Mouse (Mus musculus) forebrain, embryonic 12.5 days (tissue): ENCODE results near the gene Gm21188. TPM values are rescaled to one million over a fixed set of nuclear protein-coding genes. Genes with fewer than 3 reads are reported as not detected.
"Not testable (repeated sequence)": the region's sequence is repeated elsewhere in the genome, so short reads cannot be mapped to it uniquely, and the experiment has no call there.

Experiments used
- ATAC-seq: fragments of 200-750 bp; cut with Nextera tagmentation; 2 replicates; pipeline ENCODE4 v1.8.0; 2017; ENCODE audit warnings: moderate TSS enrichment; ENCODE audit not compliant: low FRiP score
- H3K27ac ChIP-seq: fragments of 300-500 bp; sonication (generic); 2 replicates; pipeline ENCODE4 v1.5.1; 2016; ENCODE audit warnings: mild to moderate bottlenecking
- H3K27me3 ChIP-seq: fragments of 300-500 bp; sonication (generic); 2 replicates; pipeline ENCODE4 v1.6.1; 2016; ENCODE audit warnings: mild to moderate bottlenecking
- H3K36me3 ChIP-seq: fragments of 300-500 bp; sonication (generic); replicated peaks from 2 replicates; pipeline ENCODE4 v1.6.1; 2016; ENCODE audit warnings: mild to moderate bottlenecking
- H3K4me1 ChIP-seq: fragments of 300-500 bp; sonication (generic); 2 replicates; pipeline ENCODE4 v1.6.1; 2016
- H3K4me2 ChIP-seq: fragments of 300-500 bp; sonication (generic); 2 replicates; pipeline ENCODE4 v1.6.1; 2016; ENCODE audit warnings: mild to moderate bottlenecking, moderate library complexity
- H3K4me3 ChIP-seq: fragments of 300-500 bp; sonication (generic); replicated peaks from 2 replicates; pipeline ENCODE4 v1.5.1; 2016; ENCODE audit warnings: mild to moderate bottlenecking
- H3K9ac ChIP-seq: fragments of 300-500 bp; sonication (generic); 2 replicates; pipeline ENCODE4 v1.6.1; 2016; ENCODE audit warnings: mild to moderate bottlenecking
- H3K9me3 ChIP-seq: fragments of 300-500 bp; sonication (generic); 2 replicates; pipeline ENCODE4 v1.6.1; 2016
- WGBS: fragments of 180-500 bp; shearing (Covaris S2); methylation state at CpG from one replicate; pipeline ENCODE4 v1.1.7; 2016; 5-methylcytosine and 5-hydroxymethylcytosine counted together
- polyA plus RNA-seq: library from polyadenylated mRNA; unstranded; fragments of >200 nt; fragmentation: Nextera tagmentation; extraction: Ambion mirVana; gene quantifications from 2 replicates; pipeline ENCODE4 v1.2.1, GENCODE M21; 2016

Gm21188 gene
- polyA plus RNA-seq, 1 experiment from 2014 or later = not detected

DNA sequence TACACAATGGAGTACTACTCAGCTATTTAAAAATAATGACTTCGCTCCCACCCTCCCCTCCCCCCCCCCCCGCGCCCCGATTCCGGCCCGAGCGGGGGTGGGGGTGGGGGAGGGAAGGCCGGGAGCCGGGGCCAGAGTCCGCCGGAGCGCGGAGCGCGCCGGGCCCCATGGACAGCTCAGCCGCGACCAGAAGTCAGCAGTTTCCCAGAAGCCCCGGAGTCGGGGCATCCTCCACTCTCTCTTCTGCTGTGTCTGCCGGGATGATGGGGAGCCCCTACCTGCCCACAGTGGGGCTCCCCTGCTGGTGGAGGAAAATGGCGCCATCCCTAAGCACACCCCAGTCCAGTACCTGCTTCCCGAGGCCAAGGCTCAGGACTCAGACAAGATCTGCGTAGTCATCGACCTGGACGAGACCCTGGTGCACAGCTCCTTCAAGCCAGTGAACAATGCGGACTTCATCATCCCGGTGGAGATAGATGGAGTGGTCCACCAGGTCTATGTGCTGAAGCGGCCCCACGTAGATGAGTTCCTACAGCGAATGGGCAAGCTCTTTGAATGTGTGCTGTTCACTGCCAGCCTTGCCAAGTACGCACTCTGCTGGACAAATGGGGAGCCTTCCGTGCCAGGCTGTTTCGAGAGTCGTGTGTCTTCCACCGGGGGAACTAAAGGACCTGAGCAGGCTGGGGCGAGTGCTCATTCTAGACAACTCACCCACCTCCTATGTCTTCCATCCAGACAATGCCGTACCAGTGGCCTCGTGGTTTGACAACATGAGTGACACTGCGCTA, 5.4 kb downstream of the Gm21188 start:
- not testable (repeated sequence) for H3K27me3 ChIP-seq, H3K4me1 ChIP-seq, H3K9me3 ChIP-seq, H3K27ac ChIP-seq, H3K4me3 ChIP-seq, H3K36me3 ChIP-seq, H3K4me2 ChIP-seq, H3K9ac ChIP-seq
- WGBS = 1% methylated on average over 9 of the region's 40 CpGs
- ATAC-seq = 0 out of 2 replicates have a peak, but pooled peaks have one; percentile 9

DNA sequence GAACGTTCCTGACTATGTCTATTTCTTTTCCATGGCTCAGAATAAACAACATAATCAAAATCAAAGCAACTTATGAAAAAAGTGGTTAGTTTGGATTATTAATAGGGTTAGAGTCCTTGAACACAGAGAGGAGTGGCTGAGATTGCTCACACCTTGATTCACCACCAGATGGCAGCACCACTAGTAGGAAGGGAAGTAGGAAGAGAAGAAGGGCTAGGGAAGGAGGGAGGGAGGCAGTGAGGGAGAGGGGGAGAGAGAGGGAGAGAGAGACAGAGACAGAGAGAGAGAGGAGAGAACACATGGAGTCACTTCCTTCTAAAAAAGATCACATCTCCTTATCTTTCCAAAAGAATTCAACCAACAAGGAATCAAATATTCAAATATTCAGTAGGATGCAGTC, 10.8 kb downstream of the Gm21188 start:
- no CpG with 5 or more reads among the region's 1 CpGs for WGBS
- H3K36me3 ChIP-seq, H3K4me1 ChIP-seq, H3K9ac ChIP-seq, H3K27ac ChIP-seq, H3K4me3 ChIP-seq, H3K4me2 ChIP-seq, H3K9me3 ChIP-seq, ATAC-seq: not testable (repeated sequence)
- H3K27me3 ChIP-seq = peaks cover 17% of the 10 kb centered on the region

DNA sequence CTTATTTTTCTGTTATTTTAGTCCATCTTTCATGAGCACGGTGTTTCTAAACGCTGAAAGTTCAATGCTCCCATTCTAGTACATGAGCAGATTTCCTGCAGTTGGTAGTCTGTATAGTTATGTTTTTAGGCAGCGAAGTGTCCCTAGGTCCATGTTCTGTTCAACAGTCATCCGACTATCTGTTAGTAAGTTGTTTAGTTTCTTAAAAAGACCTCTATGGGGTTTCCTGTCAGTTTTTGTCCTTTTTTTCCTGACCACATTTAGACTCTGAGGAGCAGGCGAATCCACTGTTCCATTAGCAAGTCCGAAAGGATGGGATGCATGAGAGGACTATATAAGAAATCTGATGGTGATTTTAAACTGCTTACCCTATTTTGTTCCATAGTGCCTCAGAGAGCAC, 14.1 kb downstream of the Gm21188 start:
- not testable (repeated sequence) for H3K4me1 ChIP-seq, H3K4me3 ChIP-seq, H3K4me2 ChIP-seq, H3K36me3 ChIP-seq, H3K27ac ChIP-seq, H3K9ac ChIP-seq, ATAC-seq, H3K9me3 ChIP-seq
- 7% methylated on average over 6 of the region's 6 CpGs for WGBS
- peaks cover 28% of the 10 kb centered on the region for H3K27me3 ChIP-seq

DNA sequence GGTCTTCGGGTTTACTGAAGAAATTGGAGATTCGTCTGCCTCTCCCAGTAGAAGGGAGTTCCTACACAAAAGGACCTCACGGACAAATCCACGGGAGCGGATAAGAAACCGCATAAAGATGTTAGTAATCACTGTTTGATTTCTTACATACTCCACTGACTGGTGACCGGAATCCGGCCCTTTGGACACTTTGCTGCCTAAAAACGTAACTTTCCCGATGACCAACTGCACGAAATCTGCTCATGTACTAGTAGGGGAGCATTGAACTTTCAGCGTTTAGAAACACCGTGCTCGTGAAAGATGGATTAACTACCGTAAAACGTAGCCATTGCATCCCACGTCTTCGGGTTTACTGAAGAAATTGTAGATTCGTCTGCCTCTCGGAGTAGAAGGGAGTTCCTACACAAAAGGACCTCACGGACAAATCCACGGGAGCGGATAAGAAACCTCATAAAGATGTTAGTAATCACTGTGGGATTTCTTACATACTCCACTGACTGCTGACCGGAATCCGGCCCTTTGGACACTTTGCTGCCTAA, 15.3 kb downstream of the Gm21188 start:
- not testable (repeated sequence) for H3K4me1 ChIP-seq, H3K4me3 ChIP-seq, H3K27ac ChIP-seq, H3K9ac ChIP-seq, ATAC-seq, H3K36me3 ChIP-seq, H3K4me2 ChIP-seq, H3K9me3 ChIP-seq
- WGBS = under 1% methylated on average over 25 of the region's 25 CpGs
- peaks cover 26% of the 10 kb centered on the region for H3K27me3 ChIP-seq

DNA sequence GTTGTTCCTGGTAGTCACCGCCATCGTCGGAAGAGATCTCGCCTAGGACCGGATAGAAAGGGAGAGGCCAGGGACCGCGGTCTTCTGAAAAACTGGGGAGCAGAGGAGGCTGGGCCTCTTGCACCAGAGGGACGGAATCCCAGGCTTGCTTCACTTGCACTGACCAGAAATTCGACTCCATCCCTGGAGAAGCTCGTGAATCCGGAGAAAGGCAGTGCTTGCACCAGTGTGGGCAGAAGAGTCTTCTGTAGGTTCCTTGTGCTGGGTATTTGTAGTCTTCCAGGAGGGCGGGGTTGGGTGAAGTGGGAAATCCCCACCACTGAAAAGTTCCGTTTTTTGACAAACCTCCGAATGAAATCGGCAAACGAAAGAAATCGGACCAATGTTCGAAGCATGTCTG, 16.8 kb downstream of the Gm21188 start:
- not testable (repeated sequence) for H3K4me2 ChIP-seq, H3K9me3 ChIP-seq, H3K36me3 ChIP-seq, H3K9ac ChIP-seq, ATAC-seq, H3K27ac ChIP-seq, H3K4me1 ChIP-seq, H3K4me3 ChIP-seq
- 0% methylated on average over 10 of the region's 18 CpGs for WGBS
- H3K27me3 ChIP-seq = peaks cover 26% of the 10 kb centered on the region

DNA sequence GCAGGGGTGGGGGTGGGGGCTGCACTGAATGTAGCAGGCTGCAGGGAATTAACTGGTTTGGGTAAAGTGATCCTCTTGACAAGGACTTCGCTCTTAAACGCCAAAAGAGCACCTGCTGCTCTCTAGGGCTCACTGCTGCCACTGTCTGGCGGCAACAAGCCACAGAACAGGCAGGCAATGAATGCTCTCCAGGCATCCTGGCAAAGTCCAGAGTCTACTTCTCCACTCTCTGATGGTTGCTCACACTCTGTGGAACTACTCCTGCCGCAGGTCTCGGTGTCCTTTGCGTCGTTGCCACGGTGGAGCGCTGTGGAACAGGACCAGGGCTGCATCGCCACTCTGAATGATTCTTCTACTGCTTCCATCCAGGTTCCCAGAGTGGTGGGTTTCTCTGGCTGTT, 17.4 kb downstream of the Gm21188 start:
- 0% methylated on average over 3 of the region's 10 CpGs for WGBS

DNA sequence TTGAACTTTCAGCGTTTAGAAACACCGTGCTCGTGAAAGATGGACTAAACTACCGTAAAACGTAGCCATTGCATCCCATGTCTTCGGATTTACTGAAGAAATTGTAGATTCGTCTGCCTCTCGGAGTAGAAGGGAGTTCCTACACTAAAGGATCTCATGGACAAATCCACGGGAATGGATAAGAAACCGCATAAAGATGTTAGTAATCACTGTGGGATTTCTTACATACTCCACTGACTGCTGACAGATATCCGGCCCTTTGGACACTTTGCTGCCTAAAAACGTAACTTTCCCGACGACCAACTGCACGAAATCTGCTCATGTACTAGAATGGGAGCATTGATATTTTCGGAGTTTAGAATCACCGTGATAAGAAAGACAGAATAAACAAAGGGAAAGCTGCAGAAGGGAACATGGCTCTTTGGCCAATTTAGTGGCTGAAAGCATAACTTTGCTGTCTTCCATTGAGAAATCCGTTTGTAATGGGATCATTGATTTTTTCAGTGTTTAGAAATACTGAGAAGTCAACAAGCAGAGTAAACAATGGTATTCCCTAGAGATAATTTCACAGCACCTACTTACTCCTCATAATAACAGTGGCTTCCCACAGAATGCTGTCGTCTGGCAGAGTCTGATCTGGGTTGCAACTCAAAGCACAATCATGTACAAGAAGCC, 18.3 kb downstream of the Gm21188 start:
- not testable (repeated sequence) for H3K4me2 ChIP-seq, H3K9ac ChIP-seq, H3K36me3 ChIP-seq, H3K9me3 ChIP-seq, H3K4me3 ChIP-seq, H3K27ac ChIP-seq, H3K4me1 ChIP-seq, ATAC-seq
- H3K27me3 ChIP-seq = peaks cover 25% of the 10 kb centered on the region
- WGBS = 1% methylated on average over 19 of the region's 19 CpGs

More for the DNA sequence above, 17.4 kb downstream of the Gm21188 start:
- not testable (repeated sequence) for H3K4me1 ChIP-seq, H3K9me3 ChIP-seq, H3K9ac ChIP-seq, H3K27ac ChIP-seq, H3K4me2 ChIP-seq, H3K36me3 ChIP-seq, H3K4me3 ChIP-seq
- peaks cover 26% of the 10 kb centered on the region for H3K27me3 ChIP-seq
- ATAC-seq = peak; percentile 64; the same call in 1 of the 2 replicates

DNA sequence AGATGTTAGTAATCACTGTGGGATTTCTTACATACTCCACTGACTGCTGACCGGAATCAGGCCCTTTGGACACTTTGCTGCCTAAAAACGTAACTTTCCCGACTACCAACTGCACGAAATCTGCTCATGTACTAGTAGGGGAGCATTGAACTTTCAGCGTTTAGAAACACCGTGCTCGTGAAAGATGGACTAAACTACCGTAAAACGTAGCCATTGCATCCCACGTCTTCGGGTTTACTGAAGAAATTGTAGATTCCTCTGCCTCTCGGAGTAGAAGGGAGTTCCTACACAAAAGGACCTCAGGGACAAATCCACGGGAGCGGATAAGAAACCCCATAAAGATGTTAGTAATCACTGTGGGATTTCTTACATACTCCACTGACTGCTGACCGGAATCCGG, 20.3 kb downstream of the Gm21188 start:
- not testable (repeated sequence) for H3K4me3 ChIP-seq, H3K36me3 ChIP-seq, H3K9me3 ChIP-seq, ATAC-seq, H3K9ac ChIP-seq, H3K4me1 ChIP-seq, H3K27ac ChIP-seq, H3K4me2 ChIP-seq
- H3K27me3 ChIP-seq = peaks cover 13% of the 10 kb centered on the region
- WGBS = under 1% methylated on average over 16 of the region's 16 CpGs

DNA sequence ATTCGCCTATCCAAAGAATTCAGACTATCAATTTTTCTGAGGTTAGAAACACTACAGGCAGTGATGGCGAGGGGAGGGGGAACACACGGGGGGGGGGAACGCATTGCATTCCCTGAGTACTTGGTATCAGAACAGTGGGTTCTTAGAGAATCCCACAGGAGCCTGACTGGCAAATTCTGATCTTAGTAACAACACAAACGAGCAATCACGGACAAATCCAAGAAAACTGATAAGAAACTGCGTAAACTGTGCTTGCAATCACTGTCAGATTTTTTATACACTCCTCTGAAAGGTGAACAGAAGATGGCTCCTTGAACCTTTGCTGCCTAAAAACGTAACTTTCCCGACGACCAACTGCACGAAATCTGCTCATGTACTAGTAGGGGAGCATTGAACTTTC, 24.6 kb downstream of the Gm21188 start:
- not testable (repeated sequence) for ATAC-seq, H3K4me1 ChIP-seq
- 2% methylated on average over 11 of the region's 11 CpGs for WGBS

DNA sequence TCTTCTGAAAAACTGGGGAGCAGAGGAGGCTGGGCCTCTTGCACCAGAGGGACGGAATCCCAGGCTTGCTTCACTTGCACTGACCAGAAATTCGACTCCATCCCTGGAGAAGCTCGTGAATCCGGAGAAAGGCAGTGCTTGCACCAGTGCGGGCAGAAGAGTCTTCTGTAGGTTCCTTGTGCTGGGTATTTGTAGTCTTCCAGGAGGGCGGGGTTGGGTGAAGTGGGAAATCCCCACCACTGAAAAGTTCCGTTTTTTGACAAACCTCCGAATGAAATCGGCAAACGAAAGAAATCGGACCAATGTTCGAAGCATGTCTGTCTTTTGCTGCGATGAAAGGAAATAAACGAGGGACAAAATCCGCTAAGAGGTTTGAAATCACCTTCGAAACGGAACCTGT, 25.1 kb downstream of the Gm21188 start, which contains the start of gene Gm36079:
Gene Gm36079, minus strand, starts transcription at position 101 of the 400 bp plus-strand sequence.
- H3K9me3 ChIP-seq, H3K4me3 ChIP-seq, H3K4me1 ChIP-seq, H3K9ac ChIP-seq, ATAC-seq, H3K4me2 ChIP-seq, H3K27ac ChIP-seq, H3K36me3 ChIP-seq: not testable (repeated sequence)
- WGBS = 0% methylated on average over 6 of the region's 17 CpGs
- peaks cover 23% of the 10 kb centered on the region for H3K27me3 ChIP-seq

More for the DNA sequence above, 24.6 kb downstream of the Gm21188 start:
- not testable (repeated sequence) for H3K27ac ChIP-seq, H3K4me2 ChIP-seq, H3K4me3 ChIP-seq, H3K36me3 ChIP-seq, H3K9ac ChIP-seq, H3K9me3 ChIP-seq
- peaks cover 23% of the 10 kb centered on the region for H3K27me3 ChIP-seq

DNA sequence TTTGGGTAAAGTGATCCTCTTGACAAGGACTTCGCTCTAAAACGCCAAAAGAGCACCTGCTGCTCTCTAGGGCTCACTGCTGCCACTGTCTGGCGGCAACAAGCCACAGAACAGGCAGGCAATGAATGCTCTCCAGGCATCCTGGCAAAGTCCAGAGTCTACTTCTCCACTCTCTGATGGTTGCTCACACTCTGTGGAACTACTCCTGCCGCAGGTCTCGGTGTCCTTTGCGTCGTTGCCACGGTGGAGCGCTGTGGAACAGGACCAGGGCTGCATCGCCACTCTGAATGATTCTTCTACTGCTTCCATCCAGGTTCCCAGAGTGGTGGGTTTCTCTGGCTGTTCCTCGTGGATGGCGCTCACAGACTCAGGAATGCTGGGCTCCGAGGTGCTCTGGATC, 25.6 kb downstream of the Gm21188 start:
- not testable (repeated sequence) for H3K4me2 ChIP-seq, H3K9ac ChIP-seq, H3K9me3 ChIP-seq, H3K4me3 ChIP-seq, H3K36me3 ChIP-seq, H3K4me1 ChIP-seq, H3K27ac ChIP-seq
- ATAC-seq = peak; percentile 64; the same call in 1 of the 2 replicates
- 0% methylated on average over 3 of the region's 13 CpGs for WGBS
- H3K27me3 ChIP-seq = peaks cover 23% of the 10 kb centered on the region

DNA sequence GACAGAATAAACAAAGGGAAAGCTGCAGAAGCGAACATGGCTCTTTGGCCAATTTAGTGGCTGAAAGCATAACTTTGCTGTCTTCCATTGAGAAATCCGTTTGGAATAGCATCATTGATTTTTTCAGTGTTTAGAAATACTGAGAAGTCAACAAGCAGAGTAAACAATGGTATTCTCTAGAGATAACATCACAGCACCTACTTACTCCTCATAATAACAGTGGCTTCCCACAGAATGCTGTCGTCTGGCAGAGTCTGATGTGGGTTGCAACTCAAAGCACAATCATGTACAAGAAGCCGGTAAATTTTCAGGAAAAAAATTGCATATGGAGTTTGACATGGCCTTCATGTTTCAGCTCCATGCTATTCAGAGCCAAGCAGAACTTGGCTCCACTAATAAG, 26.4 kb downstream of the Gm21188 start:
- not testable (repeated sequence) for H3K27ac ChIP-seq, H3K4me3 ChIP-seq, H3K4me1 ChIP-seq, H3K36me3 ChIP-seq, H3K9ac ChIP-seq, ATAC-seq, H3K9me3 ChIP-seq, H3K4me2 ChIP-seq
- peaks cover 23% of the 10 kb centered on the region for H3K27me3 ChIP-seq
- WGBS = 7% methylated on average over 4 of the region's 4 CpGs
